Mouse (Mus musculus): ENCODE data around the gene Trpm7.
A peak's percentile ranks its signal among the peaks of the same experiment; 100 is the strongest.

Gene Trpm7

GRCm38 (mm10) chr2:126816644-126817347, 59.2 kb downstream of the Trpm7 start:
- peak; percentile 79 for DNase-seq (ENCODE audit: low spot score)

GRCm38 (mm10) chr2:126815822-126816221, 60.2 kb downstream of the Trpm7 start:
- peak; percentile 8 for DNase-seq (ENCODE audit: low spot score)

- DNase-seq (ENCODE audit: low spot score) = no peak
Observed at GRCm38 (mm10) chr2:126801980-126802379, 74.0 kb downstream of the Trpm7 start.

GRCm38 (mm10) chr2:126798455-126798854, 77.6 kb downstream of the Trpm7 start:
- DNase-seq (ENCODE audit: low spot score) = no peak

DNA sequence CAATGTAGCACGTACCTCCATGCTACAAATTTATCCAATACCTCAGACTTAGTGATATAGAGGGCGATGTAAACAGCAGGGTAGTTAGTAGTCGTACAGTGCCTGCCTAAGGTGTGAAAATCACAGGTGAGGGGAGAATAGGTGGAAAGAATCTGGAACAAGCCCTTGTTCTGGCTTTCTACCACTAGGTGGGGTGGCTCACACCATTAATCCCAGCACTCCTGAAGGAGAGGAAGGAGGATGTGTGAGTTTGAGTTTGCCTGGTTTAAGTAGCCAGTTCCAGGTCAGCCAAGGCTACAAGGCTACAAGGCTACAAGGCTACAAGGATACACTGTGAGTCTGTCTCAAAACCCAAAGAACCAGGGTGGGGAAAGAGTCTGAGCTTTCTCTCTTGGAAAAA, 80.3 kb downstream of the Trpm7 start:
- no peak for DNase-seq (ENCODE audit: low spot score)

GRCm38 (mm10) chr2:126792611-126793010, 83.4 kb downstream of the Trpm7 start:
- no peak for DNase-seq (ENCODE audit: low spot score)

DNA sequence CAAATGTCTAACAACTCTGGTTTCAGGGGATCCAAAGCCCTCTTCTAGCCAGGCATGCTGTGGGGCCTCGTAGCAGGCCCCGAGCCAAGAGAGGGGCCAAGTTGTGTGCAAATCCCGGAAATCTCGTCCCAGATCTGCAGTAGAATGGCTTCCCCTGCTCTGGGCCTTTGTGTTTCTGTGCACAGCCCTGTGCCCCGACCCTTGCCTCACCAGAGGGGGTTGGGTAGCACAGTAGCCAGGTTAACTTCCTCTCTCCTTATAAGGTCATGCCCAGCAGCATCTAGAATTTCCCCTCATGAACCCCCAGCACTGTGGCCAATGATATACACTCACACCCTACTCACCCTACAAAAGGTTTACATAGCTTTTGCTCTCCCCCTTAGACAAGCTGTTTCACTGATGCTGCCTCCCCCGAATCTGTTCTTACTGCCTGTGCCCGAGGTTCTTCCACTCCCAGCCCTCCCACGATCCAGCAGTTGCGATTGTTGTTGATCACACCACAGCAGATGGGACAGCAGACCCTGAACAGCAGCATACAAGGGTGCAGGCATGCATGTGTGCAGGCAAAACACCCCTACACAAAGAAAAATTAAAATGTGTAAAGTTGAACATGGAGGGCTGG, 88.2 kb downstream of the Trpm7 start:
- DNase-seq (ENCODE audit: low spot score) = no peak

- no peak for DNase-seq (ENCODE audit: low spot score)
Observed at GRCm38 (mm10) chr2:126783370-126783769, 92.7 kb downstream of the Trpm7 start, which contains the start of gene Usp50. TSS of gene Usp50 (minus strand) at chr2:126783470.

DNA sequence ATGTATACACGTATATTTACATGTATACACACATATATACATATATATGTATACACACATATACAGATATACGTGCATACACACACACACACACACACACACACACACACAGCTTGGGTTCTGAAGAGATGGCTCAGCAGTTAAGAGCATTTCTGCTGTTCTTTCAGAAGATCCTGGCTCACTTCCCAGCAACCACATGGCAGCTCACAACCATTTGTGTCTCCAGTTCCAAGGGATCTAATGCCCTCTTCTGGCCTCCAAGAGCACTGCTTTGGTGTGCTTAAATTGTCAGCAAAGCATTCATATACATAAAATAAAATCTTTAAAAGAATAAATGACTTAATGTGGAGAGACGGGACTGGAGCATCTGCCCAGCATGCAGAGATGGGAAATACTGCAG, 93.6 kb downstream of the Trpm7 start:
- no peak for DNase-seq (ENCODE audit: low spot score)

DNA sequence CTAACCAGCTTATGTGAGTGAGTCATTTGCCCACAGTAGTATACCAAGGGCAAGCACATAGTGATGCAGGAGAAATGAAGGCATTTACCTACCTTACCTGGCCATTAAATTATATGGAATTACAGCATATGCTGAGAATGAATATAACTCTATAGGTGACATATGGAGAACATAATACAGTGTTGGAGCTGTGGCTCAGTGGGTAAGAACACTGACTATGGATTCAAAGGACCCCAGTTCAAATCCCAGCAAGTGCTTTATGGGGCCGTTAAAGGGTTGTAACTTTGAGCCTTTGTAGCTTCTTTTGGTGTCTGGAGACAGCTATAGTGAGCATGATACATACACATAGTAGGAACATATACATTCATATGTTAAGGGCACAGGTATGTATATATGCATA, 94.6 kb downstream of the Trpm7 start:
- no peak for DNase-seq (ENCODE audit: low spot score)

- no peak for DNase-seq (ENCODE audit: low spot score)
Observed at GRCm38 (mm10) chr2:126780286-126780685, 95.7 kb downstream of the Trpm7 start.

DNA sequence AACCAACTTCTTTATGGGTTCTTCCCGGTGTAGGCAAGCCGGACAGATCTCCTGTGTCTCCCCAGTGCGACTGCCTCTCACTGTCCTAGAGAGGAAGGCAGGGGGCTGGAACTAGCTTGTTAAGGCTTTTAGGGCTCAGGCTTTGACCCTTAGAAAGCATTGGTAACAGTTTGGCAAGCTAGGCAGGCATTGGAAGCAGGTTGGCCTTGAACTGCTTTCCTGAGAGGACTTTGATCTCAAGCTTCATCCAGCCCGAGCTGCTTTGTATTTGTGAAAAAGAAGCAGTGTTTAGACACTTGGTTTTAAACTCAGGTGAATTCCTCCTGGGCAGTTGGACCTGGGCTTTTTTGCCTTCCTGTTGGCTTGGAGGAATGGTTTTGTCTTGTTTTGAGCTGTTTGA, 97.2 kb downstream of the Trpm7 start:
- no peak for DNase-seq (ENCODE audit: low spot score)

GRCm38 (mm10) chr2:126776416-126776815, 99.6 kb downstream of the Trpm7 start:
- no peak for DNase-seq (ENCODE audit: low spot score)

- DNase-seq (ENCODE audit: low spot score) = no peak
Observed at GRCm38 (mm10) chr2:126775951-126776350, 100.1 kb downstream of the Trpm7 start.

DNA sequence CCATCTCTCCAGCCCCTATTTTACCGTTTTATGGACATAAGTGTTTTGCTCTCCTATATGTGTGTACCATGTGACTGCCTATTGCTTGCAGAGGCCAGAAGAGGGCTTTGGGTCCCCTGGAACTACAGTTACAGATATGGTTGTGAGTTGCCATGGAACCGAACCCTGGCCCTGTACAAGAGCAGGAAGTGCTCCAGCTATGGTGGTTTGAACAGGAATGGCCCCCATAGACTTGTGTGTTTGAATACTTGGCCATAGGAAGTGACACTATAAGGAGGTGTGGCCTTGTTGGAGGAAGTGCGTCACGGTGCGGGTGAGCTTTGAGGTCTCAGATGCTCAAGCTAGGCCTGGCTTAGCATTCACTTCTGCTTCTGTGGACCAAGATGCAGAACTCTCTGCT, 103.8 kb downstream of the Trpm7 start:
- DNase-seq (ENCODE audit: low spot score) = no peak

DNA sequence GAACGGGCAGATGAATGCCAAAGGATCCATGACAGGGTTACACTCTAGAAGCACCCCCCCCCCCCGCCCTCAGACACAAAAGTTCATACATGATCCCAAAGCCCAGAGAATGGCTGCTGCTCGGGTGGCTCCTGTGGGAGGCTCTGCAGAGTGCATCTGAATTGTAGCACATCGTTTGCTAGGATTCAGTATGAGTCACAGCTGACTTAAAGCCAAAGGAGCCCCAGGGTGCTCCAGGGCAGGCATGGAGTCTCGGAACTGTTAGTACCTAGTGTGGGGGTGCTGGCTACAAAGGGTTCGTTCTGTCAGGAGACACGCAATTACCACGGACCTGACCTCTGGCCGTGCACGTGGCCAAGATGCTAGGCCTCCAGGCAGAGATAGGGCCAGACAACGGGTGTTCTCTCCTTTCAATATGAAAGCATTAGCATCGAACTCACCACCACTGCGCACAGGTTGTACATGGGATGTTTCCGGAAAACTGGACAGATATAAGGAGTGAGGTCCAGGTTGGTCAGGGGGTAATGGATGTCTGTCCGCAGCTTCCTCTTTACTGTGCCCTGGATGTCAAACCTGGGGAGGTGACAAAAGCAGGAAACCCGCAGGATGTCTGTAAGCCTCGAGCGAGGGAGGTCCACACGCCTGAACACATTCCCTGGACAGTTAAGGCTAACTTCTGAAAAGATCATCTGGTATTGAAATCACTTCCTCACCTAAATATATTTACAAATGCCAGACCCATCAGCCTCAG, 106.4 kb downstream of the Trpm7 start:
- DNase-seq (ENCODE audit: low spot score) = no peak

GRCm38 (mm10) chr2:126768194-126768593, 107.8 kb downstream of the Trpm7 start:
- no peak for DNase-seq (ENCODE audit: low spot score)

DNA sequence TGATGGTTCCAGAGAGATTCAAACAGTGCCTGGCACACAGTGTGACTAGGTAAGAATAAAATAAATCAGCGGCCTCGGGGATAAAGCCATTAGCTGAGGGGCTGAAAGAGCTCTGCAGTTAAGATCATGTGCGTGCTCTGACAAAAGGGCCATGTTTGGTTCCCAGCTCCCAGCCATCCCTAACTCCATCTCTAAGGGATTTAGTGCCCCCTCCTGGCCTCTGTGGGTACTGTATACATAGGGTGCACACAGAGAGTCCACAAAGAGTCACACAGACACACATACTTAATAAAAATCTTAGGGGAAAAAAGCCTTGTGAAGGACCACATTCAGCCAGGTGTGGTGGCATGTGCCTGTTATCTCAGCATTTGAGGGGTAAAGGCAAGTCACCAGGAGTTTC, 108.4 kb downstream of the Trpm7 start:
- DNase-seq (ENCODE audit: low spot score) = no peak

GRCm38 (mm10) chr2:126765867-126766582, 110.0 kb downstream of the Trpm7 start:
- no peak for DNase-seq (ENCODE audit: low spot score)

DNA sequence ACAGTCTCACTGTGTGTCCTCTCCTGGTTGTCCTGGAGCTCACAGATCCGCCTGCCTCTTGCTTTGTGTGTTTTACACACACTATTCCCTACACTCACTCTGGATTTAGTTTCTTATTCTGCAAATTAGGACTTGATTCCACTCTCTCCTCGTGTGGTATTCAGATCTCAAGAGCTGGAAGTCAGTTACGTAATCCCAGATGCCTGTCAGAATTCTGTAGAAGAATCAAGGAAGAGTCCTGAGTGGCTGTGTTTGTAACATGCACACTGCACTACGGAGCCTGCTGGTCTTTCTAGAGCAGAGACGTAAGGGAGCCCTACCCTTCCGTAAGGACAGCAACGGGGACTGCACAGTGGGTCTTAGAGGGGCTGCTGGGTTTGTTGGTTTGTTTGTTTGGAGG, 116.7 kb downstream of the Trpm7 start:
- no peak for DNase-seq (ENCODE audit: low spot score)

DNA sequence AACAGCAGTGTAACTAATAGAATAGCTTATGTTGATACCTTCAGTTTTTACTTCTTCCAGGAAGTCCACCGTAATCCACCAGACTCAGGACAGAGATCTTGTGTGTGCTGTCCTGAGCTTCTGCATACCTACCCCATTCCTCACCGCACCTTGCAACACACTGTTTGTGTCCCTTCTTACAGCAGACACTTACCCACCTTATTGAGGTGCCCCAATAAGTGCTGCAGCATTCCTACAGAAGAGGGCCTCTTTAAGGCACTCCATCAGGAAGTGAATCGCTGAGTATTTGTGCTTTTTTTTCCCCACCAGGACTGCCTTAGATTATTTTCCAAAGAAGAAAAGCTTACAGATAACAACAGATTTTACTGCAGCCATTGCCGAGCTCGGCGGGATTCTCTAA, 120.4 kb downstream of the Trpm7 start:
- no peak for DNase-seq (ENCODE audit: low spot score)

DNA sequence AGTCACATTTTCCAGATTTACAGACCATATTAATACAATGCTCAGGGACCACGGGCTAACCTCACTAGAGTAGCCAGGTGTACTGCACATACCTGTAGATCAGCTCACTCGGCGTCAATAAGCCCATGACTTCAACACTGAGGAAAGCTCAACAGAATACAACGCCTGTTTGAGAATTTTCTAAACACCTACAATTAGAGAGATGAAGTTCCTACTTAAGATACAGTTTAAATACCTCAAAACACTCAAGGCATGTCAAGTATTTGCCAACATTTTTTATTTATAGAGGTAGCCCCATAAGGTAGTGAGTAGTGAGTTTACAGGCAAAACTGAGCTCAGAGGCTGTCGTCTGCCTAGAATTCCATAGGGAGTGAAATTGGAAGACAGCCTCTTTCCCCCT, 132.6 kb downstream of the Trpm7 start:
- DNase-seq (ENCODE audit: low spot score) = no peak

All from c-Kit-positive CD71-positive TER-119-positive erythroid progenitor cells, embryonic 14.5 days (primary cell).